ENCODE assay signal across 14 mouse cellular contexts in genomic region chr17:30255928-30256560, GRCm38 (mm10).
DNase-seq lines count a peak whose midpoint lies in the region; ATAC-seq lines count a peak whose summit lies in the region.
"Had no signal": no experiment of that assay in that cellular context is flagged by ENCODE, and none has a peak within 500 bp of the region (broad histone marks: within the 10 kb centered on the region; RNA-seq: fewer than 3 reads in every experiment).

No protein-coding gene starts in this region.

- ATAC-seq in heart, embryonic 16.5 days (replicated peaks; ENCODE audit: extremely low read depth, insufficient read depth, low FRiP score) = no peak
- peak; percentile 77 for ATAC-seq in intestine, embryonic 15.5 days

- DNase-seq in adrenal gland, postnatal 14 days = peak; percentile 43
- no peak for DNase-seq in adrenal gland, adult 8-10 months
- DNase-seq in heart, postnatal 14 days = no peak
- DNase-seq in embryo, embryonic 10.5 days (ENCODE audit: low spot score) = peak; percentile 48
- no peak for DNase-seq in lung, postnatal 4 days
- no peak for DNase-seq in right cerebral cortex, postnatal 14 days
- DNase-seq: gastrocnemius, postnatal 10 days; layer of hippocampus, postnatal 36 days; liver, embryonic 13.5 days; lung, postnatal 10 days had no signal

- WGBS in heart, embryonic 16.5 days = 66% methylated on average over 8 of the region's 8 CpGs
- WGBS in intestine, embryonic 15.5 days = 67% methylated on average over 8 of the region's 8 CpGs

- no peaks in the 10 kb centered on the region for H3K36me3 ChIP-seq in heart, embryonic 16.5 days (ENCODE audit: control insufficient read depth, insufficient read depth)
- H3K36me3 ChIP-seq in intestine, embryonic 15.5 days = no peaks in the 10 kb centered on the region
- H3K36me3 ChIP-seq: limb, embryonic 10.5 days; liver, embryonic 13.5 days had no signal

- 0 out of 2 replicates have a peak overlapping the region, but pooled peaks have one; percentile 25 for H3K27ac ChIP-seq in heart, embryonic 16.5 days (ENCODE audit: low read length)
- H3K27ac ChIP-seq in intestine, embryonic 15.5 days = no peak overlapping the region
- H3K27ac ChIP-seq: limb, embryonic 10.5 days; liver, embryonic 13.5 days had no signal

- H3K9ac ChIP-seq in heart, embryonic 16.5 days (ENCODE audit: low read length) = no peak overlapping the region
- H3K9ac ChIP-seq in intestine, embryonic 15.5 days = no peak overlapping the region
- H3K9ac ChIP-seq: liver, embryonic 13.5 days had no signal

- no peaks in the 10 kb centered on the region for H3K27me3 ChIP-seq in heart, embryonic 16.5 days (ENCODE audit: control insufficient read depth, insufficient read depth, low read length)
- H3K27me3 ChIP-seq in intestine, embryonic 15.5 days (replicated peaks) = no peaks in the 10 kb centered on the region
- H3K27me3 ChIP-seq: liver, embryonic 13.5 days had no signal

- H3K4me3 ChIP-seq in heart, embryonic 16.5 days (ENCODE audit: low read length) = no peak overlapping the region
- H3K4me3 ChIP-seq in intestine, embryonic 15.5 days (replicated peaks) = no peak overlapping the region
- H3K4me3 ChIP-seq: erythroblast, embryonic 14.5 days; limb, embryonic 10.5 days; liver, embryonic 13.5 days had no signal

- intact Hi-C loops in heart, postnatal 14 days (cut with DNase I) = loop anchor here (10.0 kb wide), 1 partner anchor 281 kb away; the partner anchor contains the start of gene Mdga1

- no peaks in the 10 kb centered on the region for H3K9me3 ChIP-seq in heart, embryonic 16.5 days (replicated peaks; ENCODE audit: control insufficient read depth, low read length)
- no peaks in the 10 kb centered on the region for H3K9me3 ChIP-seq in intestine, embryonic 15.5 days
- H3K9me3 ChIP-seq: limb, embryonic 10.5 days; liver, embryonic 13.5 days had no signal

- peaks cover 48% of the 10 kb centered on the region for H3K4me1 ChIP-seq in heart, embryonic 16.5 days (ENCODE audit: control insufficient read depth, insufficient read depth, low read length)
- peaks cover 10% of the 10 kb centered on the region for H3K4me1 ChIP-seq in intestine, embryonic 15.5 days (replicated peaks)

- no peak overlapping the region for H3K4me2 ChIP-seq in heart, embryonic 16.5 days (ENCODE audit: low read depth, low read length)
- no peak overlapping the region for H3K4me2 ChIP-seq in intestine, embryonic 15.5 days (replicated peaks)
- H3K4me2 ChIP-seq: liver, embryonic 13.5 days had no signal

Comparison
In these comparisons a context has a peak if more than half of its experiments do, and no peak if none do; other contexts are left out.
1. DNase-seq: peak in adrenal gland, postnatal 14 days (single experiment) and embryo, embryonic 10.5 days (single experiment); none in adrenal gland, adult 8-10 months (single experiment), heart, postnatal 14 days (0 of 2), lung, postnatal 4 days (0 of 2) and right cerebral cortex, postnatal 14 days (single experiment).